Mouse (Mus musculus): ENCODE data around the gene Gm13278.
"Not testable (repeated sequence)": the region's sequence is repeated elsewhere in the genome, so short reads cannot be mapped to it uniquely, and the experiment has no call there.

GRCm38 (mm10) chr4:88779550-88779949 is 11.8 kb upstream of the Gm13278 start, which contains the start of gene Gm13272:
- not testable (repeated sequence) for TF ChIP-seq CTCF (IDR thresholded peaks at IDR 0.05; ENCODE audit: low read depth, low read length); POLR2A (IDR thresholded peaks at IDR 0.05; ENCODE audit: insufficient read depth, low read length)

Measured in ES-Bruce4 (cell line).